Mouse (Mus musculus) liver, adult 2 months (tissue): ENCODE measurements around the gene Pelp1.

Experiments
- CTCF ChIP-seq: fragments of 200-500 bp; IDR thresholded peaks from 2 replicates; pipeline ENCODE4 v1.5.1; 2011; ENCODE audit warnings: low read depth, low read length, control low read depth
- POLR2A ChIP-seq: fragments of 200-500 bp; IDR thresholded peaks from 2 replicates; pipeline ENCODE4 v1.6.1; 2011; ENCODE audit warnings: low read length, control low read depth; ENCODE audit not compliant: insufficient read depth; ENCODE audit errors: extremely low read depth

DNA sequence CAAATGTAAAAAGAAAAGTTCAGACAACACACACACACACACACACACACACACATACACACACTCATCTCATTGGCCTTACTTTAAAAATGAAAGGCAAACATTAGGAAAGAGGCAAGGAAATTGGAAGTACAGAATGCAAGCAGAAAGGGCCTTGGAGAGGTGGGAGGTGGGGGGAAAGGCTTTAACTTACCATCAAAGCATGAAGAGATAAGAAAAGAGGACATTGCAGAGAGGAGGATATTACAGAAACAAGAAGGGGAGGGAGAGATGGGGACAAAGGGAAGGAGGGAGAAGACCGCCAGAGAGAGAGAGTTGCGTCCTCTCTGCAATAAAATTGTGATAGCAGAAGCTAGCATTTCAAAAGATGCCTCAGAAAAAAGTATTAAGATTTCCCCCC, 28.5 kb downstream of the Pelp1 start:
- no peak for TF ChIP-seq CTCF
- TF ChIP-seq POLR2A, result no peak
